Mouse (Mus musculus): ENCODE data around the gene Vamp4. TPM values are rescaled to one million over a fixed set of nuclear protein-coding genes. Genes with fewer than 3 reads are reported as not detected.

The Vamp4 gene
- total and polyA plus RNA-seq, 3 experiments: 9.6 to 17.1 TPM; not detected in 1

DNA sequence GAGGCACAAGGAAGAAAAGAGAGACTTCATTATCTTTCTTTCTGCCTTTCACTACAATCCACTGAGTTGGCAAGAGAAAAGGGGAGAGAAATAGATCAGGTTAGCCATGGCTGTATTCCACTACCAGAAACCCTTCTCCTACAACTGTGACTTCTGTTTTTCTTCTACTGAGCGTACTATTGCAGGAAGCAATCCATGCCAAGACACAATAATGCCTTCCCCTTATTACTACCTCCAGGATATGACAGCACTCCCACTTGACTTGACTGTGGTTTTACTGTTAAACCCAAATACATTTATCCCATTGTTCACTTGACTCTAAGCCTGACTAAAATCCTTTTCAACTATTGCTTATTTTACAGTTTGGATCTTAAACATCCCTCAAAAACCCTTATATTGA lies 7.1 kb upstream of the Vamp4 start:
- H3K79me2 ChIP-seq (ENCODE audit: control insufficient read depth, insufficient read depth, low read length, poor library complexity): no peaks in the 10 kb centered on the region
- peaks cover 2 to 4% of the 10 kb centered on the region in 2 experiments; a peak in 3 of 4 replicates for H3K4me1 ChIP-seq (ENCODE audit: control insufficient read depth in 1 of 2, insufficient read depth in 2 of 2, low read length in 2 of 2)
- H3K27me3 ChIP-seq (ENCODE audit: control insufficient read depth in 1 of 2, insufficient read depth in 2 of 2, low read length in 2 of 2): no peaks in the 10 kb centered on the region; a peak in 1 of 4 replicates
- no peak overlapping the region for H3K9ac ChIP-seq (ENCODE audit: control insufficient read depth, low read depth, low read length, poor library complexity, severe bottlenecking)
- no peaks in the 10 kb centered on the region for H3K9me3 ChIP-seq (replicated peaks; ENCODE audit: insufficient read depth, low read length)
- H3K4me3 ChIP-seq (ENCODE audit: control insufficient read depth in 1 of 2, insufficient read depth in 1 of 2, low read depth in 2 of 2, low read length in 2 of 2): no peak overlapping the region
- H3K36me3 ChIP-seq (ENCODE audit: control insufficient read depth in 1 of 2, insufficient read depth in 2 of 2, low read length in 2 of 2): peaks cover 0 to 4% of the 10 kb centered on the region in 2 experiments; a peak in 2 of 4 replicates
- TF ChIP-seq KAT2A (conservative IDR thresholded peaks at IDR 0.05; ENCODE audit: low read depth, low read length) (no peak), ETS1 (IDR thresholded peaks at IDR 0.05; ENCODE audit: low read depth, low read length) (no peak), TAL1 (IDR thresholded peaks at IDR 0.05; ENCODE audit: low read length) (no peak), POLR2AphosphoS2 (IDR thresholded peaks at IDR 0.05; ENCODE audit: low read length) (no peak), CTCF (IDR thresholded peaks at IDR 0.05 in 2 of 3, conservative IDR thresholded peaks at IDR 0.05 in 1 of 3; ENCODE audit: control insufficient read depth in 1 of 3, insufficient read depth in 1 of 3, low read depth in 2 of 3, low read length in 3 of 3, poor library complexity in 1 of 3, severe bottlenecking in 1 of 3) (no peak)
- no peak overlapping the region for H3K27ac ChIP-seq (ENCODE audit: control insufficient read depth, low read depth, low read length)
- DNase-seq (ENCODE audit: low read depth, low spot score): no peak

DNA sequence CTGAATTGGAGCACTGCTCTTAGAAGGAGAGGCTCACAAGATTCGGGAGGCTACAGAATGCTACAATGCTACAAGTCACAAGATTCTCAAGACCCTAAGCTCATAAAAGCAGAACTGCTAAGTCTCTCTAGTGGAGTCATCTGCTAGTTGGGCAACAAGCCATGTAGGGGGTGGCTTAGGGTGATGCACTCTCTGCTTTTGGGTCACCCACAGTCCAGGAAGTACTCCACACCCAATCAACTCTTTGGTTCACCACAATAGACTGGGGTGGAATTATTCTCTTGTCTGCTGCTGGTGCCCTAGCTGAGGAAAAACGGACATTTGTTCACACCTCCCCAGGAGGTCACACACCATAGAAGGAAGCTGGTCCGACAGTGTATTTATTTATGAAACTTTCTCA lies 5.3 kb upstream of the Vamp4 start:
- Histone ChIP-seq H3K4me1 (ENCODE audit: control insufficient read depth in 1 of 2, insufficient read depth in 2 of 2, low read length in 2 of 2) (peaks cover 2 to 9% of the 10 kb centered on the region in 2 experiments; a peak in 3 of 4 replicates), H3K9ac (ENCODE audit: control insufficient read depth, low read depth, low read length, poor library complexity, severe bottlenecking) (peak overlapping the region; percentile 33; the same call in 1 of the 2 replicates), H3K27ac (ENCODE audit: control insufficient read depth, low read depth, low read length) (no peak overlapping the region), H3K9me3 (replicated peaks; ENCODE audit: insufficient read depth, low read length) (no peaks in the 10 kb centered on the region), H3K27me3 (ENCODE audit: control insufficient read depth in 1 of 2, insufficient read depth in 2 of 2, low read length in 2 of 2) (no peaks in the 10 kb centered on the region; a peak in 1 of 4 replicates), H3K79me2 (ENCODE audit: control insufficient read depth, insufficient read depth, low read length, poor library complexity) (no peaks in the 10 kb centered on the region; the same call in 1 of the 2 replicates), H3K4me3 (ENCODE audit: control insufficient read depth in 1 of 2, insufficient read depth in 1 of 2, low read depth in 2 of 2, low read length in 2 of 2) (no peak overlapping the region), H3K36me3 (ENCODE audit: control insufficient read depth in 1 of 2, insufficient read depth in 2 of 2, low read length in 2 of 2) (peaks cover 0 to 7% of the 10 kb centered on the region in 2 experiments; a peak in 2 of 4 replicates)
- 0 out of 4 replicates have a peak, but pooled peaks of 1 of the 2 experiments have one; percentile 9 for TF ChIP-seq EP300 (IDR thresholded peaks at IDR 0.05; ENCODE audit: low read depth in 1 of 2, low read length in 2 of 2)
- no peak for TF ChIP-seq USF2 (IDR thresholded peaks at IDR 0.05; ENCODE audit: borderline replicate concordance in 1 of 2, insufficient read depth in 1 of 2, low read depth in 1 of 2, low read length in 2 of 2)
- peak; percentile 49; the same call in 1 of the 2 replicates for TF ChIP-seq ETS1 (IDR thresholded peaks at IDR 0.05; ENCODE audit: low read depth, low read length)
- no peak for TF ChIP-seq MYC (IDR thresholded peaks at IDR 0.05; ENCODE audit: low read depth, low read length)
- TF ChIP-seq GATA1 (IDR thresholded peaks at IDR 0.05; ENCODE audit: low read depth, low read length): no peak
- no peak for TF ChIP-seq BHLHE40 (IDR thresholded peaks at IDR 0.05; ENCODE audit: borderline replicate concordance, low read depth, low read length)
- TF ChIP-seq MEF2A (IDR thresholded peaks at IDR 0.05; ENCODE audit: extremely low read depth, insufficient replicate concordance, low read depth, low read length, poor library complexity, severe bottlenecking): no peak
- TF ChIP-seq ELF1 (IDR thresholded peaks at IDR 0.05; ENCODE audit: low read depth, low read length): peak; percentile 52; the same call in 1 of the 2 replicates
- TF ChIP-seq ZMIZ1 (IDR thresholded peaks at IDR 0.05; ENCODE audit: low read depth, low read length): no peak
- no peak for TF ChIP-seq SMC3 (IDR thresholded peaks at IDR 0.05; ENCODE audit: low read depth, low read length)
- TF ChIP-seq POLR2AphosphoS2 (IDR thresholded peaks at IDR 0.05; ENCODE audit: low read length): no peak
- no peak for TF ChIP-seq KAT2A (conservative IDR thresholded peaks at IDR 0.05; ENCODE audit: low read depth, low read length)
- TF ChIP-seq RCOR1 (IDR thresholded peaks at IDR 0.05; ENCODE audit: low read depth, low read length): 0 out of 2 replicates have a peak, but pooled peaks have one; percentile 17
- no peak for TF ChIP-seq E2F4 (IDR thresholded peaks at IDR 0.05; ENCODE audit: borderline replicate concordance, low read depth, low read length)
- TF ChIP-seq UBTF (IDR thresholded peaks at IDR 0.05; ENCODE audit: borderline replicate concordance, insufficient read depth, low read depth, low read length): no peak
- no peak for TF ChIP-seq MAX (IDR thresholded peaks at IDR 0.05; ENCODE audit: low read length)
- TF ChIP-seq TBP (IDR thresholded peaks at IDR 0.05; ENCODE audit: low read depth, low read length): no peak
- TF ChIP-seq ZC3H11A (IDR thresholded peaks at IDR 0.05; ENCODE audit: low read depth, low read length): no peak
- TF ChIP-seq MAZ (IDR thresholded peaks at IDR 0.05; ENCODE audit: low read depth, low read length): no peak
- TF ChIP-seq MYB (IDR thresholded peaks at IDR 0.05; ENCODE audit: low read depth, low read length): no peak
- TF ChIP-seq CHD1 (IDR thresholded peaks at IDR 0.05; ENCODE audit: low read depth, low read length): no peak
- TF ChIP-seq MXI1 (IDR thresholded peaks at IDR 0.05; ENCODE audit: low read depth, low read length): peak; percentile 28; the same call in 1 of the 2 replicates
- TF ChIP-seq TAL1 (IDR thresholded peaks at IDR 0.05; ENCODE audit: low read length): no peak
- TF ChIP-seq CHD2 (IDR thresholded peaks at IDR 0.05; ENCODE audit: low read length): no peak
- no peak for TF ChIP-seq GABPA (IDR thresholded peaks at IDR 0.05; ENCODE audit: low read depth, low read length)
- TF ChIP-seq ZKSCAN1 (IDR thresholded peaks at IDR 0.05; ENCODE audit: low read depth, low read length): no peak
- peak; percentile 46; the same call in 1 of the 2 replicates for TF ChIP-seq SIN3A (IDR thresholded peaks at IDR 0.05; ENCODE audit: low read length)
- no peak for TF ChIP-seq TCF12 (IDR thresholded peaks at IDR 0.05; ENCODE audit: low read depth, low read length)
- peak; percentile 88 for DNase-seq (ENCODE audit: low read depth, low spot score)

Data from MEL (cell line).